Mouse (Mus musculus) hindbrain, embryonic 10.5 days (tissue): Measurements from ENCODE around the gene Wipi2. TPM values are rescaled to one million over a fixed set of nuclear protein-coding genes. Genes with fewer than 3 reads are reported as not detected.
A peak's percentile ranks its signal among the peaks of the same experiment; 100 is the strongest.

ENCODE experiments used
- DNase-seq: peaks from one replicate; pipeline ENCODE4 v3.0.0-alpha.2; 2017; ENCODE audit warnings: low spot score
- H3K27ac ChIP-seq: fragments of 300-500 bp; sonication (generic); 2 replicates; pipeline ENCODE4 v1.5.1; 2016; ENCODE audit warnings: mild to moderate bottlenecking, moderate library complexity
- H3K27me3 ChIP-seq: fragments of 300-500 bp; sonication (generic); 2 replicates; pipeline ENCODE4 v1.6.1; 2016; ENCODE audit warnings: mild to moderate bottlenecking; ENCODE audit not compliant: poor library complexity, insufficient read depth, severe bottlenecking
- H3K36me3 ChIP-seq: fragments of 300-500 bp; sonication (generic); 2 replicates; pipeline ENCODE4 v1.6.1; 2016; ENCODE audit warnings: mild to moderate bottlenecking, moderate library complexity
- H3K4me1 ChIP-seq: fragments of 300-500 bp; sonication (generic); replicated peaks from 2 replicates; pipeline ENCODE4 v1.6.1; 2016; ENCODE audit warnings: mild to moderate bottlenecking
- H3K4me3 ChIP-seq: fragments of 300-500 bp; sonication (generic); 2 replicates; pipeline ENCODE4 v1.5.1; 2016; ENCODE audit warnings: mild to moderate bottlenecking, moderate library complexity
- H3K9me3 ChIP-seq: fragments of 300-500 bp; sonication (generic); 2 replicates; pipeline ENCODE4 v1.6.1; 2016; ENCODE audit warnings: mild to moderate bottlenecking, moderate library complexity
- WGBS: fragments of 180-500 bp; shearing (Covaris S2); methylation state at CpG from one replicate; pipeline ENCODE4 v1.1.7; 2016; 5-methylcytosine and 5-hydroxymethylcytosine counted together
- polyA plus RNA-seq: library from polyadenylated mRNA; unstranded; fragments of >200 nt; fragmentation: Nextera tagmentation; extraction: Ambion mirVana; gene quantifications from 2 replicates; pipeline ENCODE4 v1.2.1, GENCODE M21; 2016

Wipi2 gene
- 55.6 and 61.6 TPM in 2 replicates for polyA plus RNA-seq

DNA sequence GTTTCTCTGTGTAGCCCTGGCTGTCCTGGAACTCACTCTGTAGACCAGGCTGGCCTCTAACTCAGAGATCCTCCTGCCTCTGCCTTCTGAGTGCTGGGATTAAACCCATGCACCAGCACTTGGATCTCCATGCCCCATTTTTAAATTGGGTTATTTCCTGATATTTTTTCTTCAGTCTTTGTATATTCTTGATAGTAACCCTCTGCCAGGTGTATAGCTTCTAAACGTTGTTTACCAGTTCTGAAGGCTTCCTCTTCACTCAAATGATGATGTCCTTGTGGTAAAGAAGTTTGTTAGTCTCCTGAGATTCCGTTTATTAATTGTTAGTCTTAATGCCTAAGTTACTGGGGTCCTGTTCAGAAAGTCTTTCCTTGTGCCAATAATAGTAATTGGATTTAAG, at the start of gene Wipi2:
Gene Wipi2, plus strand, starts transcription at position 301 of the 400 bp plus-strand sequence.
- DNase-seq = no peak
- Histone ChIP-seq H3K4me3 (peak within 1 kb of the TSS; percentile 99), H3K27me3 (no peaks in the 10 kb centered on the region; the same call in 1 of the 2 replicates), H3K27ac (peak within 1 kb of the TSS; percentile 92), H3K36me3 (peaks cover 16% of the 10 kb centered on the region), H3K4me1 (peaks cover 25% of the 10 kb centered on the region), H3K9me3 (no peaks in the 10 kb centered on the region)
- 91% methylated on average over 2 of the region's 2 CpGs for WGBS

DNA sequence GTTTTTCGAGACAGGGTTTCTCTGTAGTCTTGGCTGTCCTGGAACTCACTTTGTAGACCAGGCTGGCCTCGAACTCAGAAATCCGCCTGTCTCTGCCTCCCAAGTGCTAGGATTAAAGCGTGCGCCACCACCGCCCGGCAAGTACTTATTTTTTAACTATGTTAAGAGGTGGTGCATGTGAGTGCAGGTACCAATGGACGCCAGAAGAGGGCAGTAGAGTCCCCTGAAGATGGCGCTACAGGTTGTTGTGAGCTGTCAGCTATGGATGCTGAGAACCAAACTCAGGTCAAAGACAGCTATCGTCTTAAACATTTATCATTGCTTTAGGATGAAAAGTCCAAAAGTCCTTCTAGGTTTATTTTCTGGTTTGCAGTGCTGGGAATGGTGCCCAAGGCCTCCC, 49.3 kb upstream of the Wipi2 start:
- WGBS = 85% methylated on average over 10 of the region's 10 CpGs
- Histone ChIP-seq H3K36me3 (no peaks in the 10 kb centered on the region), H3K9me3 (peaks cover 4% of the 10 kb centered on the region; the same call in 1 of the 2 replicates), H3K4me1 (no peaks in the 10 kb centered on the region), H3K27me3 (no peaks in the 10 kb centered on the region; the same call in 1 of the 2 replicates), H3K27ac (no peak overlapping the region), H3K4me3 (no peak overlapping the region)
- DNase-seq = no peak

GRCm38 (mm10) chr5:142581517-142581916, 46.0 kb upstream of the Wipi2 start:
- Histone ChIP-seq H3K4me3 (no peak overlapping the region), H3K36me3 (no peaks in the 10 kb centered on the region), H3K4me1 (peaks cover 11% of the 10 kb centered on the region), H3K27me3 (no peaks in the 10 kb centered on the region; the same call in 1 of the 2 replicates), H3K9me3 (no peaks in the 10 kb centered on the region), H3K27ac (no peak overlapping the region)
- peak; percentile 79 for DNase-seq
- 20% methylated on average over 5 of the region's 5 CpGs for WGBS

DNA sequence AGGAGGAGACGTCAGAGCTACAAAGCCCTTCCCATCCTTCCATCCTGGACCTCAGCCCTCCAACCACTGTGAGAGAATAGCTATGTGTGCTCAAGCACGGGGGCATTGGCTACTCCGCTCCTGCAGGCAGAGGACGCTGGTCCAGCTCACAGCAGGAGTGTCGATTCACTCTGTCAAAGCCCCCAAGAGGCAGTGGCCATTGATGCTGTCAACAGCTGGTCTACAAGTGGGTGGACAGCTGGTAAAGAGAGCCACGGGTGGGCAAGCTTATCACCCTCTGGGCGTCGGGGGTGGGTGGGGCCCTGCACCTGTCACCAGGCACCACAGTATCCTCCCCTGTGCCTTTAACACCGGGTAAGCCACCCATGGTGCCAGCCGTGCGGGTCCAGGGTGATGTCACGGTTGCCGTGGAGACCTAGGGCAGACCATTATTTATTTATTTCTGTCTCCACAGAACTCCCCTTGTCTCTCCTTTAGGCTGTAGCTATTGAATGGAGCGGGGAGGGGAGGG, 43.8 kb upstream of the Wipi2 start:
- H3K27ac ChIP-seq = peak overlapping the region; percentile 54
- H3K4me1 ChIP-seq = peaks cover 12% of the 10 kb centered on the region
- no peaks in the 10 kb centered on the region; the same call in 1 of the 2 replicates for H3K27me3 ChIP-seq
- no peaks in the 10 kb centered on the region for H3K9me3 ChIP-seq
- no peak overlapping the region for H3K4me3 ChIP-seq
- no peaks in the 10 kb centered on the region for H3K36me3 ChIP-seq
- peak; percentile 13 for DNase-seq
- WGBS = 51% methylated on average over 14 of the region's 14 CpGs

- no peaks in the 10 kb centered on the region for H3K36me3 ChIP-seq
- no peak overlapping the region for H3K4me3 ChIP-seq
- no peak for DNase-seq
- no peaks in the 10 kb centered on the region for H3K27me3 ChIP-seq
- WGBS = 70% methylated on average over 6 of the region's 6 CpGs
- H3K4me1 ChIP-seq = peaks cover 31% of the 10 kb centered on the region
- peak overlapping the region; percentile 87; the same call in 1 of the 2 replicates for H3K27ac ChIP-seq
- no peaks in the 10 kb centered on the region for H3K9me3 ChIP-seq
Observed at GRCm38 (mm10) chr5:142590953-142591616, 36.4 kb upstream of the Wipi2 start.

GRCm38 (mm10) chr5:142595698-142596097, 31.8 kb upstream of the Wipi2 start:
- Histone ChIP-seq H3K27me3 (no peaks in the 10 kb centered on the region), H3K27ac (no peak overlapping the region), H3K4me3 (no peak overlapping the region), H3K36me3 (no peaks in the 10 kb centered on the region), H3K9me3 (no peaks in the 10 kb centered on the region), H3K4me1 (peaks cover 12% of the 10 kb centered on the region)
- DNase-seq = no peak
- WGBS = 79% methylated on average over 3 of the region's 3 CpGs

GRCm38 (mm10) chr5:142596723-142597122, 30.8 kb upstream of the Wipi2 start:
- H3K4me3 ChIP-seq = no peak overlapping the region
- no peaks in the 10 kb centered on the region for H3K27me3 ChIP-seq
- no peak for DNase-seq
- no peak overlapping the region for H3K27ac ChIP-seq
- no peaks in the 10 kb centered on the region for H3K9me3 ChIP-seq
- H3K36me3 ChIP-seq = no peaks in the 10 kb centered on the region
- WGBS = 83% methylated on average over 6 of the region's 6 CpGs
- peaks cover 6% of the 10 kb centered on the region; the same call in 1 of the 2 replicates for H3K4me1 ChIP-seq

DNA sequence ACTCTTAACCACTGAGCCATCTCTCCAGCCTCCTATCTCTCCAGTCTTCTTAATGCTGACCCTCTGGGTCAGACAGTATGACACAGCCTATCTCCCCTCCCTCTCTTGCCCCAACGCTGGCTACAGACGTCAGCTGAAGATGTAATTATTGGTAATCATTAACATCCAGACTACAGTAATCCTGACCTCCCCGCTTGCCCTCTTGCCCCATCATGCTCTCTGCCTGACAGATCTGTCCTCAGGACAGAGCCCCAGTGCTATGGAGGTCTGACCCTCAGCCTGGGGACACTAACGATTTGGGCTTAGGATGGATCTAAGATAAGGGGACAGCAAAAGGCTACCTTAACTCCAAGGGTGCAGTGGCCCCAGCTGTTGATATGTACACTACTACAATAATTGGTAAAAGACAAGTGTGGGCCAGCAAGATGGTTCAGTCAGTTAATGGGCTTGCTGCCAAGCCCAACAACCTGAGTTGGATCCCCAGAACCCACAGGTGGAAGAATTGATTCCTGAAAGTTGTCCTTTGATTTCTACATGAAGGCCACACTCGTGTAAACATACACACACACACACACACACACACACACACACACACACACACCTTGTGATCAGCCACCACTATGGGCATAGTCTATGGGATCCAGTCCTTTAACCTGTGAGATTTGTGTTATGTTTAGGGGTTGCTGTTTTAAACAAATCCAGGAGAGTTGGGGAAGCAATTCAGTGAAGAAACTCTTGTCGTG, 29.7 kb upstream of the Wipi2 start:
- WGBS = 77% methylated on average over 6 of the region's 6 CpGs
- peak overlapping the region; percentile 18; the same call in 1 of the 2 replicates for H3K27ac ChIP-seq
- DNase-seq = no peak
- H3K4me3 ChIP-seq = no peak overlapping the region
- H3K27me3 ChIP-seq = no peaks in the 10 kb centered on the region
- no peaks in the 10 kb centered on the region for H3K9me3 ChIP-seq
- peaks cover 6% of the 10 kb centered on the region; the same call in 1 of the 2 replicates for H3K4me1 ChIP-seq
- H3K36me3 ChIP-seq = no peaks in the 10 kb centered on the region

DNA sequence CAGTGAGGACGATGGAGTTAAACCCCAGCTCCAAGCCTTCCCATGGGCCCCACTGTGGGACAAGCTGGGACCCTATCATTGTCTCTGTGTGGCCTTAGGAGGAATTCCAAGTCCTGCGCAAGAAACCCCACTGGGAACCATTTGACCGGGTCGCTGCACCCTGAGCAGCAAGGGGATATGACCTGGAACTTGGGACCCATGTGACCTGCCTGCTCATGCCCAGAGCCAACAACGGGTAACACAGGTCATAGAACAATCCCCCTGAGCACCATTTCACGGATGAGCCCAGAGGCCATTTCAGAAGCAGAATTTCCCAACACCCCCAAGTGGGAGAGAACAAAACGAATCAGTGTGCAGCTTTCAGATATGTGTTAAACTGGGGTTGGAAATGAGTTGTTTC, 23.1 kb upstream of the Wipi2 start:
- Histone ChIP-seq H3K36me3 (no peaks in the 10 kb centered on the region), H3K4me1 (peaks cover 12% of the 10 kb centered on the region), H3K4me3 (no peak overlapping the region), H3K9me3 (no peaks in the 10 kb centered on the region), H3K27ac (no peak overlapping the region), H3K27me3 (peaks cover 32% of the 10 kb centered on the region)
- DNase-seq = no peak
- WGBS = 79% methylated on average over 7 of the region's 7 CpGs

DNA sequence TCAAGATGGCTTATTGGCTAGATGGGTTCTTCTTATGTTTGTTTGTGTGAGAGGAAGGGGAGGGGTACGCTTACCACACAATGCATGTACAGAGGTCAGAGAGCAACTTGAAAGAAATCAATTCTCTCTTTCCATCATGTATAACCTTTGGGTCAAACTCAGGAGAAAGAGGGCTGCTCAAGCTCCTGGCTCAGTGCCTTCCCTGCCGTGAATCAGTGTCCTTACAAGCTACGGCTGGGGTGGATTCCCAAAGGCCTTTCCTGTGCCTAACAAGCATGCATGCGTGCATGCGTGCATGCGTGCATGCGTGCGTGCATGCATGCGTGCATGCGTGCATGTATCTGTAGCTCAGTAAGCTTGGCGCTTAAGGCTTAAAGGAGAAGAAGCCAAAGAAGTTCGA, 22.2 kb upstream of the Wipi2 start:
- 88% methylated on average over 12 of the region's 12 CpGs for WGBS
- Histone ChIP-seq H3K27me3 (peaks cover 40% of the 10 kb centered on the region), H3K9me3 (no peaks in the 10 kb centered on the region), H3K4me1 (peaks cover 12% of the 10 kb centered on the region), H3K27ac (no peak overlapping the region), H3K36me3 (no peaks in the 10 kb centered on the region), H3K4me3 (no peak overlapping the region)
- no peak for DNase-seq

- Histone ChIP-seq H3K27me3 (peaks cover 40% of the 10 kb centered on the region), H3K9me3 (no peaks in the 10 kb centered on the region), H3K4me1 (peaks cover 12% of the 10 kb centered on the region), H3K36me3 (no peaks in the 10 kb centered on the region), H3K27ac (peak within 1 kb of the TSS; percentile 77), H3K4me3 (peak within 1 kb of the TSS; percentile 55)
- WGBS = 5% methylated on average over 42 of the region's 42 CpGs
- peak; percentile 48 for DNase-seq
Observed at GRCm38 (mm10) chr5:142608259-142608988, 19.1 kb upstream of the Wipi2 start, which contains the start of gene Mmd2. Gene Mmd2 (minus strand): TSS chr5:142608800.

- Histone ChIP-seq H3K4me1 (peaks cover 12% of the 10 kb centered on the region), H3K9me3 (no peaks in the 10 kb centered on the region), H3K27me3 (peaks cover 40% of the 10 kb centered on the region), H3K36me3 (no peaks in the 10 kb centered on the region), H3K4me3 (peak overlapping the region; percentile 55), H3K27ac (peak overlapping the region; percentile 77)
- 6% methylated on average over 4 of the region's 4 CpGs for WGBS
- no peak for DNase-seq
Observed at GRCm38 (mm10) chr5:142608989-142609325, 18.5 kb upstream of the Wipi2 start.
